Mouse (Mus musculus) liver, postnatal 0 days (tissue): Measurements from ENCODE around the gene Slc4a11. TPM values are rescaled to one million over a fixed set of nuclear protein-coding genes. Genes with fewer than 3 reads are reported as not detected.
A peak's percentile ranks its signal among the peaks of the same experiment; 100 is the strongest.

Source experiments
- ATAC-seq: fragments of 200-750 bp; cut with Nextera tagmentation; 2 replicates; pipeline ENCODE4 v1.8.0; 2017; ENCODE audit warnings: mild to moderate bottlenecking, moderate library complexity
- DNase-seq: peaks from one replicate; pipeline ENCODE4 v3.0.0-alpha.2; 2016
- H3K27ac ChIP-seq: fragments of 300-500 bp; sonication (generic); 2 replicates; pipeline ENCODE4 v1.5.1; 2014; ENCODE audit warnings: antibody characterized with exemption, moderate library complexity, mild to moderate bottlenecking, low read depth
- H3K27me3 ChIP-seq: fragments of 300-500 bp; sonication (generic); 2 replicates; pipeline ENCODE4 v1.6.1; 2014; ENCODE audit warnings: low read length, control low read depth, mixed read lengths; ENCODE audit not compliant: insufficient read depth
- H3K36me3 ChIP-seq: fragments of 300-500 bp; sonication (generic); replicated peaks from 2 replicates; pipeline ENCODE4 v1.6.1; 2014; ENCODE audit warnings: mild to moderate bottlenecking, control low read depth, low read length, moderate library complexity, mixed read lengths; ENCODE audit not compliant: insufficient read depth
- H3K4me1 ChIP-seq: fragments of 300-500 bp; sonication (generic); 2 replicates; pipeline ENCODE4 v1.6.1; 2014; ENCODE audit warnings: antibody characterized with exemption, mild to moderate bottlenecking, control low read depth; ENCODE audit not compliant: insufficient read depth
- H3K4me2 ChIP-seq: fragments of 300-500 bp; sonication (generic); 2 replicates; pipeline ENCODE4 v1.6.1; 2014; ENCODE audit warnings: low read depth, mild to moderate bottlenecking, low read length, moderate library complexity, mixed read lengths
- H3K4me3 ChIP-seq: fragments of 300-500 bp; sonication (generic); 2 replicates; pipeline ENCODE4 v1.5.1; 2014; ENCODE audit warnings: low read depth, low read length
- H3K9ac ChIP-seq: fragments of 300-500 bp; sonication (generic); replicated peaks from 2 replicates; pipeline ENCODE4 v1.6.1; 2014; ENCODE audit warnings: mild to moderate bottlenecking, moderate library complexity
- H3K9me3 ChIP-seq: fragments of 300-500 bp; sonication (generic); 2 replicates; pipeline ENCODE4 v1.6.1; 2016; ENCODE audit warnings: mild to moderate bottlenecking, control low read depth, low read length, mixed read lengths
- CTCF ChIP-seq: sonication (generic); IDR thresholded peaks from 2 replicates; pipeline ENCODE4 v1.5.1; 2016; ENCODE audit warnings: antibody characterized with exemption, low read depth
- EP300 ChIP-seq: IDR thresholded peaks from 2 replicates; pipeline ENCODE4 v1.6.1; 2016; ENCODE audit warnings: antibody characterized with exemption, low read depth, mild to moderate bottlenecking
- WGBS: fragments of 180-500 bp; shearing (Covaris S2); extraction: QIAGEN DNeasy Blood & Tissue Kit; methylation state at CpG from one replicate; pipeline ENCODE4 v1.1.7; 2014; ENCODE audit not compliant: insufficient replicate concordance; 5-methylcytosine and 5-hydroxymethylcytosine counted together
- polyA plus RNA-seq: library from polyadenylated mRNA; unstranded; fragments of >200 nt; fragmentation: Nextera tagmentation; extraction: Ambion mirVana; gene quantifications from 2 replicates; pipeline ENCODE4 v1.2.1, GENCODE M21; 2015

The Slc4a11 gene
- polyA plus RNA-seq, 1 experiment from 2014 or later: not detected

DNA sequence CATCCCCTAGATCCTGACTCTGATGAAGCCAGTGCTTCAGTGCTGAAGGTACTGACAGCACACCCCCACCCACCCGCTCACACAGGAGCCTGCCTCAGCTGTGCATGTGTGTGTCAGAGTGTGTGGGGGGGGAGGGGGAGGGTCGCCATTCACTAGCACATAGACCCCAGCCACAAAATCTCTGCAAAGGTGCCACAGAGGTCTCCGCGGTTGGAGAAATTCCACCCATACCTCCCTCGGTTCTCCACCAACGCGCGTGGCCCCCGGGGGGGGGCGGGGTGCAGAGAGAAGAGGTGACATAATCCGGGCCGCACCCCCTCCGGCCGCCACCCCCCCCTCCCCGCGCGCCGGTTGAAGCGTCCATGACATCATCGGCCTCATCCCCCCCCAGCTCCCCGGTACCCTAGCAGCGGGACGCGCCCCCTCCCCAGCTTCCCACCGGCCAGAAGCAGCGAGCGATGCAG lies 55.1 kb downstream of the Slc4a11 start:
- ATAC-seq (peak; percentile 40), DNase-seq (no peak)
- Histone ChIP-seq H3K9ac (peak overlapping the region; percentile 70), H3K9me3 (no peaks in the 10 kb centered on the region), H3K27ac (peak overlapping the region; percentile 74), H3K4me2 (peak overlapping the region; percentile 100), H3K4me1 (peaks cover 16% of the 10 kb centered on the region), H3K27me3 (peaks cover 5% of the 10 kb centered on the region; the same call in 1 of the 2 replicates), H3K4me3 (peak overlapping the region; percentile 72), H3K36me3 (no peaks in the 10 kb centered on the region)
- under 1% methylated on average over 19 of the region's 27 CpGs for WGBS
- TF ChIP-seq CTCF: no peak
- TF ChIP-seq EP300: no peak

DNA sequence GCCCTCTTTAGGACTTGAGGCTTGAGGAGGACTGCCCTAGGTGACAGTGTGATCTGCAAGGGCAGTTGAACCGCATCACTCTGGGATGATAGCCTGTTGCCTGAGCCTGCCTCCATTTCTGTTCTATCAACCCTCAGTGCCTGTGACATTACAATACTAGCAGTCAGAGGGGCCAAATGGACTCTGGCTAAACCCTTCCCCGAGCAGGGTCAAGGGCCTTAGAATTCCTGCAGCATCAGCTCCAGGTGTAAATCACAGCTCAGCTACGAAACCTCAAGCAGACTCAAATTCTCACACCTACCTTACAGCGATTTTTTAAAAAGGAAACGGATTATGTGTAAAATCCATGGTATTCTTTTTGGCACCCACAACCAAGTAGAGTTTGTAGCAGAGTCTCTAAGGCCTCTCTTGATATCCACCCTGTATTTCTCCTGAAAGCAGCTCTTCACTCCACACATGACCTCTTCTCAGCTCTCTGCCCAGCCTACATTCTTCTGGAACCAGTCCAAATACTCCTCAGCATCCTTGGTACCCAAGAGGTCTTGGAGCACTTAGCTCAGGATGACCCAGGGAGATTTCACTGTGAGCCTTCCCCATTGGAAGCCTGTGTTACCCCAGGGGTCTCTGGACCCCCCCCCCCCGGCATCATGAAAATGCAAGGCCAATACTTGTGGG lies 55.8 kb downstream of the Slc4a11 start:
- H3K4me3 ChIP-seq: no peak overlapping the region
- H3K27me3 ChIP-seq: peaks cover 11% of the 10 kb centered on the region

DNA sequence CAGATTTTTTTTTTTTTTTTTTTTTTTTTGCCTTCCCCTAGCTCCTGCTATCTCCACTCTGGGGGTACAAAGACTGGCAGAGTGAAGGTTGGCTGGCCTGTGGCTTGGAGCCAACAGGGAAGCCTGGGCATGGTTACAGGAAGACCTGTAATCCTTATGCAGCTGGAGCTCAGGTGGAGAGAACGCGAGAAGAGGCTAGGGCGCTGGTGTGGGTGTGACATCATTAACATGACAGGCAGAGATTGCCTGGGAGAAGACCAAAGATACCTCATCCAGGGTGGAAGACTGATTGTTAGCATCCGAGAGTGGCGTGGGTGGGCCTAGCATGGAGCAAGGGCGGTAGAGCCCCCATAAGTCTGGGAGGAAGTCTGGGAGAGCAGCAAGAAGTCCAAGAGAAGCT lies 58.0 kb downstream of the Slc4a11 start:
- Histone ChIP-seq H3K9ac (no peak overlapping the region), H3K36me3 (no peaks in the 10 kb centered on the region; the same call in 1 of the 2 replicates), H3K4me2 (no peak overlapping the region), H3K27me3 (peaks cover 33% of the 10 kb centered on the region), H3K9me3 (no peaks in the 10 kb centered on the region), H3K4me1 (peaks cover 18% of the 10 kb centered on the region), H3K27ac (no peak overlapping the region), H3K4me3 (no peak overlapping the region)
- TF ChIP-seq CTCF (no peak), EP300 (no peak)
- DNase-seq (no peak), ATAC-seq (no peak)
- WGBS: 91% methylated on average over 6 of the region's 6 CpGs

More for the DNA sequence above, 55.8 kb downstream of the Slc4a11 start:
- Histone ChIP-seq H3K36me3 (no peaks in the 10 kb centered on the region; the same call in 1 of the 2 replicates), H3K9me3 (no peaks in the 10 kb centered on the region), H3K27ac (no peak overlapping the region), H3K4me1 (peaks cover 16% of the 10 kb centered on the region), H3K4me2 (peak overlapping the region; percentile 100; the same call in 1 of the 2 replicates), H3K9ac (no peak overlapping the region)
- DNase-seq (no peak), ATAC-seq (no peak)
- WGBS: 67% methylated on average over 6 of the region's 6 CpGs
- TF ChIP-seq CTCF: no peak
- TF ChIP-seq EP300: no peak

DNA sequence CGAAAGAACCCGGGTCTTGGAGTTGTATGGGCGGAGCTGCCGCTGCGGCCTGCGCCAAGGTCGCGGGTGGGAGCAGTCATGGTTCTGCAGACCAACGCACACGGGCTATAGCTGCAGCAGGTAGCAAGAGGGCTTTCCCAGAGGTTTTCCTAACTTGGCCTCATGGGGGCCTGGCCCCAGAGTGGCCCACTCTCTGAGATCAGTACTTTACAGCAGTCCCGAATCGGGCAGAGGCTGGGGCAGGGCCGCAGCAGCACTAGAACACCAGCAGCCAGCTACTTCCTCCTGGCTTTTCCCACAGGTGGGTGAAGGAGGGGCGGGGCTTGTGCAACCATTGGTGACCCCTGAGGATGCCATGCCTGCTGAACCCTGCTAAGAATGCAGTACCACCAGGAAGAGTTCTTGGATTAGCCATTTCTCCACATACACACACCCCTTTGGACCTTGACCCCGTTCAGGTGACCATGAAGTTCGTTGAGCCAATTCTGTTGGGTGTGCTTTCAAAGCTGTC lies 59.2 kb downstream of the Slc4a11 start:
- Histone ChIP-seq H3K4me2 (peak overlapping the region; percentile 61), H3K4me1 (peaks cover 18% of the 10 kb centered on the region), H3K9me3 (no peaks in the 10 kb centered on the region), H3K9ac (no peak overlapping the region; the same call in 1 of the 2 replicates), H3K36me3 (no peaks in the 10 kb centered on the region; the same call in 1 of the 2 replicates), H3K4me3 (peak overlapping the region; percentile 24; the same call in 1 of the 2 replicates), H3K27ac (peak overlapping the region; percentile 72), H3K27me3 (peaks cover 42% of the 10 kb centered on the region)
- TF ChIP-seq EP300 (peak; percentile 32; the same call in 1 of the 2 replicates), CTCF (no peak)
- WGBS: 35% methylated on average over 16 of the region's 16 CpGs
- ATAC-seq (peak; percentile 31), DNase-seq (peak; percentile 55)

DNA sequence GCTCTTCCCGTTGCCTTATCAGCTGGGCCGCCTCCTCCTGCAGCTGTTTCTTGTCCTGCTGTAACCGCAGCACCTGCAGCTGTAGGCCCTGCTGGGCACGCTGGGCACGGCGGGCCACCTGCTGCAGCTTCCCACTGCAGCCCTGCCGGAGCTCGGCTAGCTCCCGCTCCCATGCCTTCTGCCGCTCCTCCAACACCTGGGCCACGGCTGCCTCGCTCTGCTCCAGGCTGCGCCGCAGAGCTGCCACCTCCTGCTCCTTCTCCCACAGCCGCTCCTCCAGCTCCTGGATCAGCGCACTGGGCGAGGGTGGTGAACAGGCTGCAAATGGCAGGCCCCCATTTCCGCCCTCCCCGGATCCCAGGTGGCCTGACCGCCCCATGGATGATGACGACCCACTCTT lies 61.5 kb downstream of the Slc4a11 start:
- ATAC-seq: peak; percentile 65
- Histone ChIP-seq H3K9me3 (no peaks in the 10 kb centered on the region), H3K27ac (no peak overlapping the region), H3K4me2 (peak overlapping the region; percentile 60), H3K36me3 (no peaks in the 10 kb centered on the region; the same call in 1 of the 2 replicates), H3K9ac (no peak overlapping the region), H3K4me3 (peak overlapping the region; percentile 31; the same call in 1 of the 2 replicates), H3K4me1 (0 out of 2 replicates have a peak, but pooled peaks cover 9% of the 10 kb centered on the region), H3K27me3 (peaks cover 42% of the 10 kb centered on the region)
- 34% methylated on average over 21 of the region's 21 CpGs for WGBS
- peak; percentile 58 for DNase-seq
- TF ChIP-seq CTCF: 0 out of 2 replicates have a peak, but pooled peaks have one; percentile 11
- TF ChIP-seq EP300: peak; percentile 22; the same call in 1 of the 2 replicates

DNA sequence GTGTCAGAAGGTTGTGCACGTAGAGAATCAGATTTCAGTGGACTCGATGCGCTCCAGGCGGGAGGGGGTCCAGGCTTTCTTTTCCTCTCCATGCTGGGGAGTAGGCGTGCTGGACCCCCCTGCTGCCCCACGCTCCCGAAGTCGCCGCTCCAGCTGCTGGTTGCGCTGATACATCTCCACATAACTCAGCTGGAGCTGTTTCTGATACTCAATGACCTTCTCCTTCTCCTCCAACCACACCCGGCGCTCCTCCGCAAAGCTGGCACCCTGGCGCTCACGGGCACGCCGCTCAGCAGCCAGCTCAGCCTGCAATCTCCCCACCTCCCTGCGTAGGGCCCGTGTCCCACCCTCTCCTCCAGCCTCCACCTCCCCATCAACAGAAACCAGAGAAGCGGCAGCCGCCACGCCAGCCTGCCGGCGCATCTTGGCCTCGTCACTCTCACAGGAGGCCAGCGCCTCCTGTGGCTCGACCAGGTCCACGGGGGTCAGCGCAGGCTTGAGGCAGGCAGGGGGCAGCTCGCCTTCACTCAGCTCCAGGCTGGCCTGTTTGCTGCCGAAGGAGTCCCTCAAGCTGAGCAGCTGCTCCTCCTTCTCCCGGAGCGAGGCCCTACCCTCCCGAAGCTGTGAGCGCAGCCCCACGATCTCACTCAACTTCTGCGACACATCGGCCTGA lies 62.4 kb downstream of the Slc4a11 start:
- Histone ChIP-seq H3K27me3 (peaks cover 42% of the 10 kb centered on the region), H3K9me3 (no peaks in the 10 kb centered on the region), H3K27ac (no peak overlapping the region), H3K9ac (no peak overlapping the region; the same call in none of the 2 replicates), H3K36me3 (no peaks in the 10 kb centered on the region; the same call in 1 of the 2 replicates), H3K4me2 (peak overlapping the region; percentile 60), H3K4me1 (peaks cover 12% of the 10 kb centered on the region; the same call in 1 of the 2 replicates), H3K4me3 (peak overlapping the region; percentile 31)
- ATAC-seq (no peak), DNase-seq (no peak)
- WGBS: 10% methylated on average over 38 of the region's 38 CpGs
- TF ChIP-seq EP300 (no peak), CTCF (peak; percentile 39)

Other genes with a start within 250 kb of the Slc4a11 start
- gene Ptpra, start 247.2 kb downstream of the Slc4a11 start, polyA plus RNA-seq: 18.4 and 18.7 TPM in 2 replicates
- 38.8 and 39.8 TPM in 2 replicates for gene Mrps26, start 133.8 kb downstream of the Slc4a11 start, polyA plus RNA-seq
- not detected in 2 replicates for gene Oxt, start 121.3 kb downstream of the Slc4a11 start, polyA plus RNA-seq
- not detected in 2 replicates for gene Avp, start 115.0 kb downstream of the Slc4a11 start, polyA plus RNA-seq
- 5.9 and 7.2 TPM in 2 replicates for gene Fastkd5, start 67.5 kb downstream of the Slc4a11 start, polyA plus RNA-seq
- 2.6 TPM in 2 replicates for gene Ubox5, start 67.5 kb downstream of the Slc4a11 start, polyA plus RNA-seq
- gene Lzts3, start 54.7 kb downstream of the Slc4a11 start, polyA plus RNA-seq: 1.2 TPM in 2 replicates
- gene Ddrgk1, start 32.9 kb downstream of the Slc4a11 start, polyA plus RNA-seq: 71.4 and 71.8 TPM in 2 replicates
- 30.4 and 31.2 TPM in 2 replicates for gene Itpa, start 29.9 kb downstream of the Slc4a11 start, polyA plus RNA-seq
- gene 4930402H24Rik, start 208.9 kb upstream of the Slc4a11 start, polyA plus RNA-seq: 6.6 and 8.9 TPM in 2 replicates
- gene Atrn, start 209.0 kb upstream of the Slc4a11 start, polyA plus RNA-seq: 4.3 and 6.3 TPM in 2 replicates